Mouse (Mus musculus): ENCODE results near the gene a.

GRCm38 (mm10) chr2:154751924-154752323 is 39.3 kb upstream of the a start:
- no peak for TF ChIP-seq CTCF (conservative IDR thresholded peaks at IDR 0.05; ENCODE audit: low read length)
- TF ChIP-seq NANOG (IDR thresholded peaks at IDR 0.05; ENCODE audit: borderline replicate concordance, low read length): no peak

Data from E14TG2a.4 (cell line).